Mouse (Mus musculus) ZHBTc4 (cell line): ENCODE results near the gene Tnnc1.

Experiments
- DNase-seq: peaks from one replicate; pipeline ENCODE4 v3.0.0-alpha.2; 2011; ENCODE audit warnings: low read depth, low spot score

Gene Tnnc1

DNA sequence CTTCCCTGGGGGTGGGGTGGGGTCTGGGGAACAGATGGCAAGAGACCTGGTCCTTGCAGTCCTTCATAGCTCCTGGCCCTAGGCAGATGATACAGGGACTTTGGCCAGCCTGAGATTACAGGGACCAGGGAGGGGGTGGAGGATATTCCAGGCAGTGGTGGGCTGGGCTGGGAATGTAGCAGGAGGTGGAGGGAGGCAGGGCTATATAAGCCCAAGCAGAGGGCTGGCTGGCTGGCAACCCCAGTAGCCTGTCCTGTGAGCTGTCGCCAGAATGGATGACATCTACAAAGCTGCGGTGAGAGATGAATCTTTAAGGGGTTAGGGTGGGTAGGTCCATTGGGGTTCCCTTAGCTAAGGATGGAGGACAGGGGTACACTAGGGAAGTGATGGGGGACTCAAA lies at the start of gene Tnnc1:
Gene Tnnc1 (plus strand): TSS at position 229 of the 400 bp plus-strand sequence.
- no peak for DNase-seq

DNA sequence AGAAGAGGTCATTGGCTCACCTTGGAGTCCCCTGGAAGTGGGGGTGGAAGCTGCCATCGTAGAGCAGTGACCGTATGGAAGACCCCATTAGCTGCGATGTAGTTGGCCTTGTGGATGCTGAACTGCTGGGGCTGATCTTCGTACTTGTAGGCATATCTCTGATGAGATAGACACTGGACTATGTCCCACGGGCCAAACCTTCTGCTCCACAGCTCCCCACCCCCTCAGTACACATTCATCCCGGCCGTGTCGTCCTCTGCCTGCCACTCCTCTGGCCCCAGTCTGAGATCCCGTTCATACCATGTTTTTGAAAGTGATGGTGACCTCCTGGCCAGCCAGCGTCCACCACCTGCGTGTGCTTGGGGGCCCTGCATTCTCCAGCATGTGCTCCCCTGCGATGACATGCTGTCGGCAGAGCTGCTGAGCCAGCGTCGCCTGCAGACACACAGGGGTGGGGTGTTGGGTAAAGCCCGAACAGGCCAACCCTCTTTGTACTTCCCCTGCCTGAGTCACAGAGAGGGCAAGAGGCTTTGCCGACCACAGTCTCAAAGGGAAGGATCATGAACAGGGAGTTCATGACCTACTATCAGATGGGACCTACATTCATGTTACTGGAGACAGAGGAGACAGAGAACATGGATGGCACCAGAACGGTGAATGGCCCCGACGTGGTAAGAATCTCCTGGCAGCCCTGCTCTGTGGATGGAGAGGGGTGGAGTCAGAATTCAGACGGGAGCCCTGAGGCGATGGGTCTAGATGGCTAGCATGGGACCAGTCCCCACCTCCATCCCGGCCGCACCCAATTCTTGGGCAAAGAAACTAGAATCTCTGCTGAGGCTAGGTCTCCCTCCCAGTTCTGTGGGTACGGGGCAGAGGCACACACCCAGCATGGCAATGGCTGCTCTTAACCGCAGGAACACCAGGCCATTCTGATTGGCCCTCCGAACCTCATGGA lies 47.6 kb upstream of the Tnnc1 start:
- no peak for DNase-seq

DNA sequence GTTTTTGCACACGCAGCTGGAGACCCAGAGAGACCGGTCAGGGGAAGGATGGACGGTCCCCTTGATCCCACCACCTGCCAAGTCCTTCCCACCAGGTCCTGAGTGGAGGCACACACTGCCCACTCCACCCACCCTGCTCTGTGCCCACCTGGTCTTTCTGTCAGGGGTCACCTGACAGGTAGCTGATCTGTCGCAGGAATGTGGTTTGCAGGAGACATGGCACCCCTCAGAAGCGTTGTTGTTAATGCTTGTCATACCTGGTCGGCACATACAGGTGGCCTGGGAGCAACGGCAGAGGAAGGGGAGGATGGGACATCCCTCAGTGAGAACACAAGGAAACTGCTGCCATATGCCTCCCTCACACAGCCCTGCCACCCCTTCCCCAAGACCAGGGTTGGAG lies 46.9 kb upstream of the Tnnc1 start:
- DNase-seq = no peak

DNA sequence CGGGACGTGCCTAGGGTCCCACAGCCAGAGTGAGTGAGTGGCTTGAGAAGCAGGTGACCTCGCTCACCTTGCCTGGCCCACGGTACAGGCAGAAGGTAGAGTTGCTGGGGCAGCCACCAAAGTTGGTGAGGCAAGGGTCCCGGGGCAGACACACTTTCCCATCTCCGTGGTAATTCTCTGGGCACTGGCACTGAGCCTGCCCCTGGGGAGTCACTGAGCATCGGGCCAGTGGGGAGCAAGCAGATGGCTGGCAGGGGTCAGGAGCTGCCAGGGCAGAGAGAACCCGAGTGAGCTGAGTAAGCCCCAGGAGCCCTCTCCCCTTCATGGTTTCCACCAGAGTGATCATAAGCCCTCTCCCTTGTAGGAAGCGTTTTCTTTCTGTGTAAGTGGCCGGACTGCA lies 46.5 kb upstream of the Tnnc1 start:
- no peak for DNase-seq

DNA sequence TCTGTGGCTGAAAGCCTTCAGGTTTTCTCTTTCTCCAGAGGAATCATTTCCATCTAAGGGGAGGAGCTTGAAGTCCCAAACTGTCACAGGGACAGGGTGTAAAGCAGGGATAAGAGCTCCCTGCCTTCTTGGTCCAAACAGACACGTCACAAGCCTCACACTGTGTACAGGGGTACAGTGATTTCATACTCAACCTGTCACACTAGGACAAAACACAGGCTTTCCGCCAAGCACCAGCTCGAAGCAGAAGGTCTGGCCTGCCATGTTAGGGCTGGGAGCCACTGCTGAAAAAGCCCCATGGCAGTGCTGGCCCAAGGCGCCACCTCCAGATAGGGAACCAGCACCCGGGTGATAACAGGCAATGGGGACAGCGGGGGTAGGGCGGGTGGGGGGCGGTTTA lies 44.0 kb upstream of the Tnnc1 start:
- peak; percentile 26 for DNase-seq

DNA sequence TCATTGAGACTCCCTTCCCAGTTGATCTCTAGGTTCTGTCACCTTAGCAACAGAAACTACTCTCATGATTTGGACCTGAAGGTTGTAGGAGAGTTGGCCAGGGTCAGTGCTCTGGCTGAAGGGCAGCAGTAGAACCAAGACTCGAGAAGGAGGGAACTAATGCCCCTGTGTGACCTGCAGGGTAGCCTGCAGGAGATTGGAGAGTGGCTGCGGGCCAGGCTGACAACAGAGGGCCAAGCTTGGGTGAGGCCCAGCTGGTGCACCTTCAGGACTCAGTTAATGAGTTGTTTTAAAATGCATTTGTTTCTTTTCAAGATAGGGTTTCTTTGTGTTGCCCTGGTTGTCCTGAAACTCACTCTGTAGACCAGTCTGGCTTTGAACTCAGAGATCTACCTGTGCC lies 43.1 kb upstream of the Tnnc1 start:
- DNase-seq = no peak

DNA sequence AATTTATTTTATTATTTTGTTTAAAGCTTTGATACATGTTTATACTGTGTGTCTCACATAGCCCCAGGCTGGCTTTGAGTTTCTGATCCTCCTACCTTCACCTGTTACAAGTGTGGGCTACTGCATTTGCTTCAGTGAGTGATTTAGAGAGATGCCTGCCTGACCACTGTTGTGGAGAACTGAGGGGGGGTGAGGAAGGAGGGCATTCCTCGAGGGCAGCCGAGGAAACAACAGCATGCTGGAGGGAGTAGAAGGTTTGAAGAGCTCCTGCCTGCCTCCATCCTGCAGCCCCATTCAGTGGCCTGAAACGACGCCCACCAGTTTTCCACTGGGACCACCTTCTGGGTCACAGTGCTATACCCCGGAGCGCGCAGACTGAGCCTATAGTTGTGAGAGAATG lies 42.7 kb upstream of the Tnnc1 start:
- no peak for DNase-seq

DNA sequence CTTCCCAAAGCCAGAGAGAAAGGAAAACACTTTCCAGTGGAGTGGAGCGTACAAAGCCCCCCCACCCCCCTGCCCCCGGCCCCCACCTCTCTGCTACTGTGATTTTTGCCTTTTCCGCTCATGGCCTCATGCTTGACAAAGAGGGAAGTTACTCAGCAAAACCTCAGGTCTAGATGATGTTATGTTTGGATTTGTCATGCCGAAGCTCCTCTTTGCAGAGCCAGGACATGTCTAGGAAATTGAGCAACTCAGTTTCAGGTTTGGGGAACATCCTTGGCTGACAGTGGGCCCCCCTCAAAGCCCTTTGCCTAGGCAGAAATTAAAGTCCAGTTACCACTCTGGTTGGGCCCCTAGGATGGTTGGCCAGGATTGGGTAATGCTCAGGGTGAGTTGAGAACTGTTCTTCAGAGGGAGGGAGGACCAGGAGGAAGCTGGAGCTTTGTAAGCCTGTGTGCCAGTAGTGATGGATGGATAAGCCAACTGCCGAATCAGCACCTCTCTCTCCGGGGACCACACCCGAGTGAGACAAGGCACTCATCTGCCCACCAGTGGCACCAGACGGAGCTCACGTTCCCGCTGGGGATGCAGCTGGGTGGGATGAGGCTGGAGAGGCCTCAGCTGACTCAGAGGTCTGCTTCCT lies 42.0 kb upstream of the Tnnc1 start:
- no peak for DNase-seq

DNA sequence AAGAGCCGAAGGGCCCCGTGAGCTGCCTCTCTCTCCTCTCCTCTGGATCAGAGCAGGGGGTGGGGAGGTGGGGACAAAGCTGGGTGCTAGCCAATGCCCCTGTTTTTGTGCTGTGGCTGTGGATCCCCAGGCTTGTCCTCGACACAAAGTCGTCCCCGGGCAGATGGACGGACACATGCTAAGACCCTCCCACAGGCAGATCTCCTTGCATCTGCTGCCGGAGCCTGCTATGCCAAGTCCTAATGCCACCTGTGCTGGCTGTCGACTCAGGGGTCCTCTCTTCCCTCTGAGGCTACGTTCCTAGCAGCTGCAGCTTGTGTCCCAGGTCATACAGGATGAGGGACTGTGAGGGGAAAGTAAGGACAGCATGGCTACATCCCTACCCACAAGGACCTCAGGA lies 41.3 kb upstream of the Tnnc1 start:
- DNase-seq = no peak

DNA sequence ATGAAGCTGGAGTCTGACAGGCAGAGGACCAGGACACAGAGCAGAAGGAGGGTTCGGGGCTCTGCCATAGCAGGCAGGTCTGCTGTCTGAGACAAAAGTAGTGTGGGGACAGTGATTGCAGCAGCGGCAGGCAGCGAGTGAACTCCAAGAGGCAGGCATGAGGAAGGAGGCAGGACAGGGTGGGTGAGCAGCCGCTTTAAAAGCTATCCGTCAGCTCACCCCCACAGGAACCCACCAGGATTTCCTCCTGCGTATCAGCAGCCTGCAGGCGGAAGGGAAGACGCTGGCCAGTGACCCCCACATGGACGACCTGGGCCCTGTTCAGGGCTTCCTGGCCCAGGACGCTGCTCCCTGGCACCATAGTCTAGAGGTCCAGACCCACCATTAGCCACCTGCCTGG lies 39.7 kb upstream of the Tnnc1 start, which contains the start of gene Stab1:
Gene Stab1 (minus strand): TSS at position 217 of the 400 bp plus-strand sequence.
- no peak for DNase-seq

DNA sequence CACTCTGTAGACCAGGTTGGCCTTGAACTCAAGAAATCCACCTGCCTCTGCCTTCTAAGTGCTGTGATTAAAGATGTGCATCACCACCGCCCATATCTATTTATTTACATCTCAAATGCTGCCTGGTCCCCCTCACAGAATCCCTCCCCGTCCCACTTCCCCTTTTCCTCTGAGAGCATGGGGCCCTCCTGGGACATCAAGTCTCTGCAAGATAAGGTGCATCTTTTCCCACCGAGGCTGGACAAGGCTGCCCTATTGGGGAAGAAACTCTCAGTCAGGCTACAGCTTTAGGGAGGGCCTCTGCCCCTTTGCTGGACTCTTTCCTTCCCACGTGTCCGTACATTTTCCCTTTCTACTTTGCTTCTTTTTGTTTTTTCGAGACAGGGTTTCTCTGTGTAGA lies 38.6 kb upstream of the Tnnc1 start:
- DNase-seq = no peak

DNA sequence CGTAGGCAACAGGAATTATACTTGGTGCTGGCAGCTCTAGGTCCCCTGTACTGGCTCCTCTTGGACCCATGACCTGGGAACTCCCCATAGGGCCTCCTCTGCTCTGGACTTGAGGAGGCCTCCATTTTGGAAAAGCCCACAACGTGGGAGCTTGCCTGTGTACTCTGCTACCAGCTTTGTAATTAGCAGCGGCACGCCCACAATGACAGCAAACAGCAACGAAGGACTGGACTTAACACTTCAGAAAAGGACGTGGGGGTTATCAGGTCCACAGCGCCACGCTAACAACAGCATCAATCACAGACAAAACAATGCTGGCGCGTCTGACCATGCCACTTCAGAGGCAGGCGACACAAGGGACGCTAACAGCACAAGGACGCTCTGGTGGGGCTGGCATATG lies 37.1 kb upstream of the Tnnc1 start:
- no peak for DNase-seq

DNA sequence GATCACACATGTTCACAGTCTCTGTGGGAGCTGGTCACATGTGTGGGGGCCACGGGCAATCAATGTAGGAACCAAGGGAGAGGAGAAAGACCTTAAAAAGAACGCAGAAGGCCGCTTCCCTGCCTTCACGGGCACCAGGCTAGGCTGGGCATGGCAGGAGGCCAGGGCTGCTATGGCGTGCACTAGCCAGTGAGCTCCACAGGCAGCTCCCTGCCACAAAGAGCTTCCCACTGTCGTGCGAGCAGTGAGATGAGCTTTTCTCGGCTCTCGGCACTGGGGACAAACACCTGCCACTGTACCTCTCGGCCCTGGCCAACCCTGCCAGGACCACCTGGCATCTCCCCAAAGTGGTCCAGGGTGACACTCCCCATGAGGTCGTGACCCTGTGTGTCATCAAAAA lies 36.7 kb upstream of the Tnnc1 start:
- DNase-seq = no peak

DNA sequence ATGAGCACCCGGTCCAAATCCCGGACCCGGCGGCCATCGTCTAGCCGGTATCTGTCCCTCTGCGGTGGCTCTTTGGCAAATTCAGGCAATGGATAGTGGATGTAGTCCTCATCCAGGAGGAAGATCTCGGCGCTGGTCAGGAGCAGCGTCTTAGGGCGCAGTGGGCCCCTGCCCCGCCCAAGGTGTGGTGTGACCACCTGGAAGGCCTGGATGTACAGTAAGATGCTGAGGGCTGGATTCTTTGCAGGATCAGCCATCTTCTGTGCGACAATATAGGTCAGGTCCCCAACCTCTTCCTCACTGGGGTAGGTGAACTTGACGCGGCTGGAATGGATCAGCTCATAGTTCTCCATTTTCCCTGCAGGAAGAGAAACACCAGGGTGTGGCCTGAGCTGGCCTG lies 36.3 kb upstream of the Tnnc1 start:
- DNase-seq = no peak

DNA sequence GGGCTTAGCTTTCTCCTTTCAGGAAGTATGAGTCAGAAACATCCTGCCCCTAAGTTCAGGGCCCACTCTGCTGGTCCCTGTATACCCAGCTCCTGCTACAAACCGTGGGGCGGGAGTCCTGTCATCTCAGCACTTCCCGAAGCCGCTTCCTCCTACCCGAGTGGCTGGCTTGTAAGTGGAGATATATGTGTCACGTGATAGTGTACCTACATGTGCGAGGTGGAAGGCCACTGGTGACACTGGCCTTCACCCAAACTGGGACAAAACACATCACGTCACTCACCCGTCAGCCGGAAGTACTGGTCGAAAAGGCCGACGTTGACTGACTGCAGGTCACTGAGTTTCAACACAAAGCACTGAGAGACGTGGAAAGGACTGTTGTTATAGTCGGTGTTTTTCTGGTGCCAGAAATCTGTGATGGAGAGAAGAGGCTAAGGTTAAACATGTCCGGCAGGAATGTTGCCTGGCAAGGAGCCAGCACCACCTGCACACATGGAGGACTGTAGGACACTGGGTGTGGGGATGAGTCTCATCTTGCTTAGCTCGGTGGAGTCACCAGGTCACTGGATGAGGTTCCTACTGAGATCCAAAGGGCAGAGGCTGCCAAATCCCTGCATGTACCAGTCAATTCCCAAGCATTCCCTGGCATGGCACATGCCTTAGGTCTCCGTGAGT lies 35.2 kb upstream of the Tnnc1 start:
- DNase-seq = no peak

DNA sequence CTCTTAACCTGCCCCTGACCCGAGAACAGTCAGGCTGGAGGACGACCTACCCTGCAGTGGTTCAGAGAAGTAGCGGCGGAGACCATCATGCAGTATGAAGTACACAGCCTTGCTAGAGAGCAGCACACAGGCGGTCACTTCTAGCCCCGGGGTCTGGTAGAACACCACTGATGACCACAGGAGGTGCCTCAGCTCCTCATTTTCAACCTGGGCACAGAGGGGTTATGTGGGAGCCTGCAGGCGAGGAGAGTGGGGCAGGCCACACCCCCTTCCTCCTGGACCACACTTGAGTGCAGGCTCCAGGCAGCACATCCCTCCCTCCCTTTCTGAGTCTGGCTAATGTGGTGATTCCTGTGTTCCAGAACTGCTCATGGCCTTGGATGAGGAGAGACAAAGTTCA lies 34.6 kb upstream of the Tnnc1 start:
- DNase-seq = no peak

DNA sequence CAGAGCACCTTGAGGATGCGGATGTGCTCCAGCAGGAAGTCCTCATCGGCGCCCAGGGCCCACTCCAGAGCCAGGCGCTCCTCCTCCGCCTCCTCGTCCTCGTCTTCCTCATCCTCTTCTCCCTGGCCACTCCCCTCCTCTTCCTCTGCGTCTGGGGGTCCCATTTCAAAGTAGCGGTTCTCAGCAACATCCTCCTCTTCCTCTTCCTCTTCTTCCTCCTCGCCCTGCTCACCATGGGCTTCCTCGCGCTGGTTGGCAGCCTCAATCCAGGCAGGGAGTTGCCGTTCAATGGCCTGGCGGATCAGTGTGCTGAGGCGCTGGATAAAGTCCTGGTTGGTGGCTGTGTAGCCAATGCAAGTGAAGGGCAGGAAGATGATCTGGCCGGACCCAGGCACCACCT lies 30.8 kb upstream of the Tnnc1 start:
- peak; percentile 29 for DNase-seq

DNA sequence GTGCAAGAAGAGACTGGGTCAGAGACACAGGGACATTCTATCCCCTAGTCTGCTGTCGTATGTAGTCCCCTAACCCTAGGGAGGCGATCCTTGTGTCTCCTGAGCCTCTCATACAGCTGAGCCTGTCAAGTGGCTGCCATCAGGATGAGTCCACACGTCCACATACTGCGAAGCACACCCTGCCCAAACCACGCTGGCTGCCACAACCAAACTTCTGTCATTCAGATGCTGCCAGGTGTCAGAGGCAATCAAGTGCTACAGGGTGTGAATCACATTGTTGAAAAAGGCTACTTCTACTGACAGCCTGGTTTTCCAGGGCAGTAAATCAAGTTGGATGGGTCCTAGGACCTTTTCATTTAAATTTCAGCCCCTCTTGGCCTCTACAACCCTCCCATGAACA lies 30.4 kb upstream of the Tnnc1 start:
- peak; percentile 29 for DNase-seq

DNA sequence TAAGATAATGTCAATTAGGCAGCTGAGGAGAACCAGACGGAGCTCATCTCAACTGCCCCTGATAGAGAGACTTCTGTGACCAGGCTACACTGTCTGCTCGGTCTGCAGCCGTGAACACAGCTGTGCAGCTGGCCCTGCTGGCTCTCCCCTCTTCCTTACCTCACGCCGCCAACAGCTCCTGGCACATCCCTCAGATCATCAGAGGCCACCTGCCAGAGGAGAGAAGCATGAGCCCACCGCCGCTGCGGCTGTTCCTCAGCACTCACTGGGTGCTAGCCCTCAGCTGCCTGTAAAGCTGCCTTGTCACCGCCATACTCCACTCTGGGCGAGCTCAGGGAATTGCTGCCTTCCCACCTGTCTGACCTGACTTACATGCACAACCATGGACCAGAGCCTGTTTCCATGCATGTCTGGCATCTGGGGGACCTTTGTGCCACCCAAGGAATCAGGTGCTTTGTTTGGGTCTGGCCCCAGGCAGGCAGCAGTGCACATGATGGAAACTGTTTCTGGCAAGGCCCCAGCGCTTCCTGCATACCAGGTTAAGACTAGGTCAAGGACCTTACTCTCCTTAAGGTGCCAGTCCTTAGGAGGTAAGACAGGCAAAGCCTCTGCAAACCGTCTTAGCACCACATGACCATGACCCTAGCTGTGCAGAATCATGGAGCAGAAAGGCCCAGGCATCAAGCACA lies 28.3 kb upstream of the Tnnc1 start:
- DNase-seq = no peak

DNA sequence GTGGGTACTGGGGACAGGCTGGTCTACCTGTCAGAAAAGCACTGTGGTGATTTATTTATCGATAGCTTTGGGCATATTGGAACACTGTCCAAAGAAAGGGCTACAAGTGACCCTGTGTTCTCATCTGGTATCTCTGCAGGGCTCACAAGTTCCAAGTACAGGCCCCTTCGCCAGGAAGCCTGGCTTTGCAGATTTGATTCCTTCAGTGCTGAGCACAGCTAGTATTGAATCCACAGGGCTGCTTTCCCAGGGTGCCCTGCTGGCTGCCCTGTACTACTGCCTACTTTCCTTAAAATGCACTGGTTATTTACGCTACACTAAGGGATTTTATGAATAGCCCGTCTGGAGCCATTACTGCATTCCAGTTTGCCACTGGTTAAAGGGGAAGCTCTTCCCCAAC lies 26.6 kb upstream of the Tnnc1 start:
- no peak for DNase-seq

DNA sequence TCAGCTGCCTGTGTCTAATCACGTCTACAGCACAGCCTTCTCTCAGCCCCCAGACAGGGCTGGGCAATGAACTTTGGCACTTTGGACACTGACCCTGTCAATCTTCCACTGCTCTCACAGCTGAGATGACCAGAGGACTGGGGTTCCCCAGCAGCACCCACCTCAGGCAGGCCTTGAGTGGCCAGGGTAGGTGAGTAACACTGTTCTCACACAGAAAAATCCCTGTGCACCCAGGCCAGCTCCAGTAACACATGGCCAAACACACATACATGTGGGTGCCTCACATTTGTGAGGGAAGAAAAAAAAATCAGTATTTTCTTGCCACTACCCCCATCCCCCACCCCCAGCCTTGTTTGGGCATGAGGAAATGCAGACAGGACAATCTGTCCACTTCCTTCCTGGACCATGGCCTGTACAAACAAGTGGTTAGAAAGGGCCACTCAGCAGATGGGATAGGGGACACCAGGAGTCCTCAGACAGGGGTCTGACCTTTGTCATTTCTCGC lies 25.3 kb upstream of the Tnnc1 start:
- no peak for DNase-seq

DNA sequence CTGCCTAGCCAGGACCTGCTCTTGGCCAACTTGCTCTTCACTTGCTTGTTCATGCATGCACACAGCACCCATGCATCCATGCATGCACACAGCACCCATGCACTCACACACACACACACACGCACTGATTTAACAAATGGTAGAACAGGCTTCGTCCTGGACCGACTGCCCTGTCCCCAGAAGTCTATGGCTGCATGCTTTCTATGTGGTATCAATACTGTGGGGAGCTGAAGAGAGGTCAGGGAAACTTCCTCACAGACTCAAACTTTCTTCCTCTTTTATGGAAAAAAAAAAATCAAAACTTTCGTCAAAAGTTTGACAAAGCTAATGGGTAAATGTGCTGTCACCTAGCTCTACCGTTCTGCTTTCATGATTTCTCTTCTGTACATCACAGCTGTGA lies 24.6 kb upstream of the Tnnc1 start:
- no peak for DNase-seq
